Mouse (Mus musculus) layer of hippocampus, adult 11-12 months (tissue): Measurements from ENCODE around the gene Plaur.

Source experiments
- DNase-seq: peaks from one replicate; pipeline ENCODE4 v3.0.0; 2022; ENCODE audit warnings: low spot score

The Plaur gene

DNA sequence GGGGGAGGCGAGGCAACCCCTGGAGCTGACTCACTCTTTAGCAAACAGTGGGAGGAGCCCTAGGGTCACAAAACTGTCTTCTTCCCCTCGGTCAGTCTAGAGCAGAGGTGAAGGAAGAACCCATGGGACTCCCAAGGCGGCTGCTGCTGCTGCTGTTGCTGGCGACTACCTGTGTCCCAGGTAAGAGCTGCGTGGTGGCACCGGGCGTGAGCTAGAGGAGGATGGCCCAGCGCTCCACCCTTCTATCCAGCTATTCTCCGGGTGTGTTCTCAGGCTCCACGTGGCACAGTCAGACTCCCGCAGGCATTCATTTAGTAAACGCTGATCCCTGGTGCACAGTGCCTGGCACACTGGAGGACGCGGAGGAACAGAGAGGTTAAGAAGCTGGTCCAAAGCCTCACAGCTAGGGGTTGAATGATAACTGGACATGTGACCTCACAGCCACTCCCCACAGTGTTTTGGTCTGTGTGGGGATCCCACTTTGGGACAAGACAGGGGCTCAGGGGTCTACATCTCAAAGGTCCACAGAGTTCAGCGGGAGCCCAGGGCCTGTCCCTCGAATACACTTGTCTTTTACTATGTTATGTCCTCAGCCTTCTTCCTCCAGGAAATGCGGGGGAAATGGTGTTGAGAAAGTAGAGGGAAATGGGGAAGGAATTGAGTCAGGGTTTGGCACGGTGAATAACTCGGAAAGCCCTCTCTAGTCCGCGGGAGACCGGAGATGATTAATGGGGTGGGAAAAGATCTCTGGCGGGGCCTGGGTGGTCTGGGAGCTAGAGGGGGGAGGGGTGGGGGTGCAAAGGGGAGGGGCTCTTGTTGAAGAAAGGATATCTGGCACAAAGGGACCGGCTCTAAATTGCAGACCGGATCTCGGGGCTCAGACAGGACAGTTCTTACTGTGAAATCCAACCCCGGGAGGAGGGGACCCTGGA, at the start of gene Plaur:
TSS of gene Plaur (plus strand) at position 97 of the 932 bp plus-strand sequence.
- DNase-seq: no peak

DNA sequence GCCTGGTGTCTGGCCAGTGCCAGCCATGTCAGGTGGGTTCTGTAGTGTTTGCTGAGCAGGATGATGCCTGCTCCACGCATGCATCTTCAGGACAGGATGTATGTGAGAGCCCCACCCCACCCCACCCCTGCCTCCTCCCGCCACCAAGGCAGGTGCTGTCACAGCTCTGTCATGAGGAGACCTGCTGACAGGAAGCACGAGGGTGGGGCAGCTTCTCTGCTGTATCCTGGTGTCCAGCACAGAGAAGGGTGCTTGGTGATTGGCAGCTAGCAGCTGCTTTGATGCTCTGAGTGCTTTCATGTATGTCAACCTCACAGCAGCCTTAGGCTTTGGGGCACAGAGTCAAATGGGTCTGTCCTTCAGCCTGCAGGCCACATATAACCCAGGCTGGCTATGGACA, 48.7 kb upstream of the Plaur start:
- no peak for DNase-seq

- DNase-seq: no peak
These were observed 47.0 kb upstream of the Plaur start for GRCm38 (mm10) chr7:24415261-24415660.

DNA sequence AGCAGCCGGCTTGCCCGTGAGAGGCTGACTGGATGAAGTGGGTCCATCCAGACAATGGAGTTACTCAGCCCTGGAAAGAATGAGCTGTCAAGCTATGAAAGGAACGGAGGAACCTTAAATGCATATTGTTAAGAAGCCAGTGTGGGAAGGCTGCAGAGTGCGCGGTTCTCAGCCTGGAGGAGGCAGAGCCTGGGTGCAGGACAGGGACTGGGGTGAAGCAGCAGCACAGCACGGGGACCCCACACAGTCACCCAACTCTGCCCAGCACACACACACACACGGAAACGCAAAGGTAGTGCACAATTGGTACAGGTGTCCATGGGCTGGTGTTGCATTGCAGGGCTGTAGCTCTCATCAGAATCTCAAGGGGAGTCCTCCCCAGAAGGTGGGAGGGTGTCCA, 42.7 kb upstream of the Plaur start:
- DNase-seq: no peak

DNA sequence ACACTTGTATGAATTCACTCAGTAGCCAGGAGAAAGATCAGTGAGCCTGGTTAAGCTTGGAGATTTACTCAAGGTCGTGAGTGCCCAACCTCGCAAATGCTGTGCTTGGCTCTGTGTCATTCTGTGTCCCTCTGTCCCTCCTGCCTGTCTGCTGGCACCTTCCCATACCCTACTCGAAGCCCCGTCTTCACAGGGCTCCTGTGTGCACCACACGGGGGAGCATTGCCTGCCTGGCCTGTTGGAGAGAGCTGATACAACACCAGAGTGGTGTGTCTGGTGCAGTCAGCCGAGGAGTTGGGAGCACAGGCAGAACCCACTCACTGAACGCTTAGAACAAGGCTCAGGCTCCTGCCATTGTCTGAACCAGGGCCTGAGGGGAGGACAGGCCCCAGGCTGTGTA, 40.6 kb upstream of the Plaur start:
- DNase-seq: no peak

- DNase-seq: no peak
These were observed 40.0 kb upstream of the Plaur start for GRCm38 (mm10) chr7:24422251-24422650.

- no peak for DNase-seq
These were observed 39.0 kb upstream of the Plaur start for GRCm38 (mm10) chr7:24423107-24423763.

- DNase-seq: no peak
These were observed 38.1 kb upstream of the Plaur start for GRCm38 (mm10) chr7:24423956-24424732.

- no peak for DNase-seq
These were observed 36.4 kb upstream of the Plaur start for GRCm38 (mm10) chr7:24425919-24426318.

- no peak for DNase-seq
These were observed 35.1 kb upstream of the Plaur start for GRCm38 (mm10) chr7:24427168-24427567.

DNA sequence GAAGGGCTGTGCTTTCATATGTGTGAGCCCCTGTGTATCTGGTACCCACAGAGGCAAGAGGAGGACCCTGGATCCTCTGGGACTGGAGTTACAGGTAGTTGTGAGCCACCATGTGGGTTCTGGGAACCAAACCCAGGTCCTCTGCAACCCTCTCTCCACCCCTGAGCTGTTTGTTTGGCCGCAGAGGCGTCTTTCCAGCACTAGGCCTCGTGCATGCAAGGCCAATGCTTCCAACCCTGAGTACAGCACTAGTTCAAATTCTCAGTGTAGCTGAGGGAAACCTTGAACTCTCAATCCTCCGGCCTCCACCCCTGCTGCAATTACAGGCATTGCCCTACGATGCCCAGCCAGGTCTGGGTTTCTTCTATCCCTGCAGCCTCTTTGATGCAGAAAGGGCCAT, 33.6 kb upstream of the Plaur start:
- no peak for DNase-seq

DNA sequence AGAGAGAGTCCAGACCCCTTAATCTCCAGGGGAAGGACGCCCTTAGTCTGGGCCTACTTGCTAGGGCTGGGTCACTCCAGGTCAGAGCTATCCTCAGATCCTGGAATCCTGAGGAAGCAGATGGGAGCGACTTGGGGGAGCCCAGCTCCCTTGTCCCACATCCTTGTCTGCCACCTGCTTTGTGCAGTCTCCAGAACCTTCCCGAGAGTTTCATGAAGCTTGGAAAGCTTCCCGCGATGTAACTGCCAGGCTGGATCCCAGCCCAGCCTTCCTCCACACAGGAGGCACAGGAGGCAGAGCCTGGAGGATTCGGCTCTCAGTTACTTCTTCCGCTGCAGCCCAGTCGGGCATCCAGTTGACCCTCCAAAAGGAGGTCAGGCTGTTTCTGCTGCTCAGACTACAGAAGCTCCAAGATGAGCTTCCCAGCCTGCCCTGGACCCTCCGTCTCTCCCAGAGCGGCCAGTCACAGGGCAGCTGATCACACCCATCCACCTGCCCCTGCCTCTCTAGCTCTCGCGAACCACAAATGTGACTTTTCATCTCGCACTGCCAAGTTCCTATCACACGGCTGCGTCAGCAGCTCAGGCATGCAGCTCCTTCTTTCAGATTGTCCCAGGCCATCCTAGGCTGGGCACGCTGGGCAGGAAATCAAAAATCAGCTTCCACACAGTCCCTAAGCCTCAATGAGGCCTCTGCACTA, 32.7 kb upstream of the Plaur start:
- DNase-seq: peak; percentile 83

DNA sequence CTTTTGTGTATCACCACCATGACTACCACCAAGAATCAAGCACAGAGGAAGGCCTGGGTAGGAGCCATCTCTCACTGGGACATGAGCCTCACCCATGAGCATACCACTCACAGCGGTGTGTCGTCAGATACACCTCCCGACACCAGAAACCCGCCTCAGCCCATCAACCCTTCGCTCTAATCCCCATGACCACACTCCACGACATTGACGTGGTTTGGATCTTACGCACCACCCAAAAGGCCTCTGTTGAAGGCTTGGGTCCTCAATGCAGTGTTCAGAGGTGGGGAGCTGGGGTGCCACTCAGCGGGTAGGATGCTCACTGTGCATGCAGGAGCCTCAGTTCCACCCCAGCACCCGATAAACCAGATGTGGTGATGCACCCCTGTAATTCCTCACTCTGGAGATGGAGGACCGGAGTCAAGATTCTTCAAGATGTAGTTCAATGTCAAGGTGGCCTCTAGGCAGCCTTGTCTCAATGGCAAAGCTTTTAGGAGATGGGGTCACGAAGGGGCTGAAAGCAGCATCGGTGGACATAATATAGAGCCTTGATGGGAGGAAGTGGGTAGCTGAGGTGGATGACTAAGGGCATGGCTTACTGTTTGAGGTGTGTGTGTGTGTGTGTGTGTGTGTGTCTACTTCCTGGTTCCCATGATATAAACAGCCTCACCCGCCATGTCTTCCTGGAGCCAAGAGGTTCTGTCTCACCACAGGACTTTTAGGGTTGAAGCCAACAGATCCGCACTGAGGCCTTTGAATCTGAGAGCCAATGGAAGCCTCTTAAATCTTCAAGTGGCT, 31.5 kb upstream of the Plaur start:
- no peak for DNase-seq

DNA sequence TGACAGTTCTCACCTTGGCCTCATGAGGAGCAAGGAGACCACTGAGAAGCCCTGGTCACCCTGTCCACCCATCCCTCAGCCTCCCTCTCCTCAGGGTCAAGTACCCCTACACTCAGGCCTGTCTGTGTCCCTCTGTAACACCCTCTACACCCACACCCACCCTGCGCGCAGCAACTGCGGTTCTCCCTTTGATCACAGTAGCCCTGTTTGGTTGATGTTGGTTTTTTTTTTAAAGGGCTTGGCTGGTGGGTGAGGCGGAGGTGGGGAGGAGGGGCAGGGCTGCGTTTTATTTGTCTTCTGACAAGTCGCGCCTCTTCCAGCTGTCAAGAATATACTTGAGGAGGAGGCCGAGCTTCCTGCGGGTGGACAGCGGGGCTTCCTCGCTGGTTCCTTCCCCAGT, 30.6 kb upstream of the Plaur start:
- no peak for DNase-seq

DNA sequence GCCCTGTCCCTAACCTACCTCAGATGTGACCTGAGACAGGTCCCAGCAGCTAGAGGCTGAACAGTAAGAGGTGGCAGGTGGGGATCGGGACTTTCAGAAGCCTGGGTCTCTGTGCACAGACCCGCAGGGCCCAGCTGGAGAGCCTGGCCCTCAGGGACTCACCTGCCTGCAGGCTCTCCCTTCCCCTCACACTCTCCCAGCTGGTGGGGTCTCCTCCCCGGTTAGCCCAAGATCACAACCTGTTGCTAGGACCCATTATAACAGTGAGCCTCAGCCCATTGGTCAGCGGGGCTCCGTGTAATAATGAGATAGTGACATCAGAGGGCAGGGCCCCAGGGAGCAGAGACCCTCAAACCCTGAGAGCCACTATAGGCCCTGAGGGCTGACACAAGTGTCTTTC, 27.0 kb upstream of the Plaur start:
- DNase-seq: no peak

DNA sequence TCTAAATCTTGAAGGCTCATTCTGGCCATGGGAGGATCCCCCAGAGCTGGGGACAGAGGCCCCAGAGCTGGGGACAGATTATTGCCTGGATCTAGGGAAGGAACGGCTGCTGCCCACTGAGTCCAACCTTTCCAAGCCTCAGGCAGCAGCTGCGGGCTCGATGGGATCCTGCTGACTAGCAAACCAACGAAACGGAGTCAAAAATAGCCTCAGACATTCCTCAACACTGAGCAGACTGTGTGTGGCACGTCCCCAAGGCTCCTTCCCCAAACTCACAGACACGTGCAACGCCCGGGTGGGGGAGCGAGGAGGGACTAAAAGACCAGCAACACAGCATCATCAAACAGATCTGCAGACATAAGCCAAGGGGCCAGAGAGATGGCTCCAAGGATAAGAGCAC, 24.3 kb upstream of the Plaur start:
- peak; percentile 73 for DNase-seq

DNA sequence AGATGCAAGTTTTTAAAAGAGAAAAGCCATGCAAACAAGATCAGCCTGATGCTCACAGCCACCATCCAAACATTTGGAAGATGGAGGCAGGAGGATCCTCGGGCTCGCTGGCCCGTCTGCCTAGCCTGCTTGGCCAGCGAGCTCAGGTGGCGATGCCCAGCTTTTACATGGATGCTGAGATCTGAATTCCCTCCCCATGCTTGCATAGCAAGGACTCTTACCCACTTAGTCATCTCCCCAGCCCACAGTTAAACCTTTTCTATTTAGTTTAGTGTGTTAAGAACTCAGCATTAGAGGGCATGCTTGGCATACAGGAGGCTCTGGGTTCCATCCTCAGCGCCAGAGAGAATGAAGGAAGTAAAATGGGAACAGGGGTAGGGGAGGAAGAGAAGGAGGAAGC, 23.1 kb upstream of the Plaur start:
- DNase-seq: no peak

DNA sequence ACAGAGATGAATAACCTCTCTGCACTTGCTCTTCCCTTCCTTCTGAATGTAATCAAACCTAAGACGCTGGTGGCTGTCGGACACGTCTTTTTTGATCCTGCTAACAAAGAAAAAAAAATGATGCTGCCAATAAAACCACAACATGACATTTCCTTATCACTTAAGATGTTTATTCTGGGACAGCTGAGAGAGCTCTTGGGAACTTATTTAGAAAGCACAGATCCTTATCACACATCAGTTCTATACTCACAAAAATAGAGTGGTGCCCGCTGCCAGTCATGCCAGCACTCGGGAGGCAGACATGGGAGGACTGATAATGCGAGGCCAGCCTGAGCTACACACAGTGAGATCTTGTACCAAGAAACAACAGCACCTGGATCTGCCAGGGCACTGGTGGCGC, 22.4 kb upstream of the Plaur start:
- DNase-seq: no peak

GRCm38 (mm10) chr7:24441785-24442184, 20.5 kb upstream of the Plaur start:
- peak; percentile 70 for DNase-seq

DNA sequence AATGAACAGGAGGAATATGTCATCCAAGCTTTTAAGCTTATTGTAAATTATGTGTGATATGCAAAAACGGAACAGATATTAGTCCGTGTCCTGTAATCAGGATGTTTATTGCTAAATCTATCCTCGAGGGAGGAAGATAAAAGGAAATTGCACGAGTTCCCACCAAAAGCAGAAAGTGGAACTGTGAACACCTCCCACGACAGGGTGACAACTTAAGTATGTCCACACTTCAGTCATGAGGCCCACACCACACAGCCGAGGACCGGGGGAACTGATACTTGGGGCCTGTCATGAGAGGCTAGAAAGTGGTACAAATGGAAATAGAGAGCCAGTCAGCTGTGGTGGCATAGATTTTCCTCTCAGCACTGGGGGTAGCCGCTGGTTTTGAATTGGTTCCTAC, 20.0 kb upstream of the Plaur start:
- peak; percentile 47 for DNase-seq

GRCm38 (mm10) chr7:24445266-24445926, 16.9 kb upstream of the Plaur start:
- no peak for DNase-seq
